Mouse (Mus musculus): ENCODE measurements at regions not wholly inside any gene's neighbourhood (a gene's known extent, or its start where the extent isn't known, plus 50 kb on each side); places are given as distances from the start of the nearest gene placed in this dataset.

DNA sequence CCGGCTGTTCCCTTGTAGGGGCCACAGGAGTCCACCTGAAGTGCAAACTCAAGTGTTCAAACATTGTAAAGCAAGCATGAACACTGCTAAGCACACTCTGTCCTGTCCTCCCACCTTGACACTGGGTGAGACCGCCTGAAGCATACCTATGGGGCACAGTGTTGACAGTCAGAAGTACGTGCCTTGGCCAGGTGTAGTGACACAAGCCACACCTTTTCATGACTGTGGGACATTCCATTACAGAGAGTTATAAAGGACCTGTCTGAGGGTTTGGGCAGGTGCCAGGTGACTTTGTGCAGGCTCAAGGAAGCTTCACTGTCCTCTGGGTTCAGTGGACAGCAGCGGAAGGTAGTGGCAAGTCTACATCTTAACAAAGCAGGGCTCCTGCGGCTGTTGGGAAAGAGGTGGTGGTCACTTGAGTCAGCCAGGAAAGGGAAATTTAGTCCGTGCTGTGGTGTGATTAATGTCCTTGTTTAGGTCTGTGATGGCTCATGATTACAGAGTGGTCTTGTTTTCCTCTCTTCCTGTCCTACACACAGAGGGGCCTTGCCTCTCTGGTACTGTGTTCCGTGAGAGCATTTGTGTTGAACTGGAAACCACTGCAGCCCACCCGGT lies 112.5 kb downstream of the Nufip1 start:
- H3K36me3 ChIP-seq (ENCODE audit: control insufficient read depth in 1 of 2, insufficient read depth in 2 of 2, low read length in 2 of 2) = no peaks in the 10 kb centered on the region
- no peak for DNase-seq (ENCODE audit: low read depth, low spot score)
- H3K27me3 ChIP-seq (ENCODE audit: control insufficient read depth in 1 of 2, insufficient read depth in 2 of 2, low read length in 2 of 2) = no peaks in the 10 kb centered on the region
- H3K4me1 ChIP-seq (ENCODE audit: control insufficient read depth in 1 of 2, insufficient read depth in 2 of 2, low read length in 2 of 2) = no peaks in the 10 kb centered on the region
- H3K79me2 ChIP-seq (ENCODE audit: control insufficient read depth, insufficient read depth, low read length, poor library complexity) = no peaks in the 10 kb centered on the region
- TF ChIP-seq SMC3 (IDR thresholded peaks at IDR 0.05; ENCODE audit: low read depth, low read length) = no peak
- no peak for TF ChIP-seq EP300 (IDR thresholded peaks at IDR 0.05; ENCODE audit: low read depth in 1 of 2, low read length in 2 of 2)
- TF ChIP-seq MAX (IDR thresholded peaks at IDR 0.05; ENCODE audit: low read length) = no peak
- TF ChIP-seq ELF1 (IDR thresholded peaks at IDR 0.05; ENCODE audit: low read depth, low read length) = no peak
- TF ChIP-seq KAT2A (conservative IDR thresholded peaks at IDR 0.05; ENCODE audit: low read depth, low read length) = no peak
- TF ChIP-seq ZKSCAN1 (IDR thresholded peaks at IDR 0.05; ENCODE audit: low read depth, low read length) = no peak
- no peak for TF ChIP-seq ZC3H11A (IDR thresholded peaks at IDR 0.05; ENCODE audit: low read depth, low read length)
- TF ChIP-seq GATA1 (IDR thresholded peaks at IDR 0.05; ENCODE audit: low read depth, low read length) = no peak
- TF ChIP-seq MXI1 (IDR thresholded peaks at IDR 0.05; ENCODE audit: low read depth, low read length) = no peak
- TF ChIP-seq NELFE (IDR thresholded peaks at IDR 0.05; ENCODE audit: low read depth, low read length) = no peak
- H3K9ac ChIP-seq (ENCODE audit: control insufficient read depth, low read depth, low read length, poor library complexity, severe bottlenecking) = no peak overlapping the region
- no peaks in the 10 kb centered on the region for H3K9me3 ChIP-seq (replicated peaks; ENCODE audit: insufficient read depth, low read length)
- no peak overlapping the region for H3K4me3 ChIP-seq (ENCODE audit: control insufficient read depth in 1 of 2, insufficient read depth in 1 of 2, low read depth in 2 of 2, low read length in 2 of 2)
- no peak overlapping the region for H3K27ac ChIP-seq (ENCODE audit: control insufficient read depth, low read depth, low read length)

DNA sequence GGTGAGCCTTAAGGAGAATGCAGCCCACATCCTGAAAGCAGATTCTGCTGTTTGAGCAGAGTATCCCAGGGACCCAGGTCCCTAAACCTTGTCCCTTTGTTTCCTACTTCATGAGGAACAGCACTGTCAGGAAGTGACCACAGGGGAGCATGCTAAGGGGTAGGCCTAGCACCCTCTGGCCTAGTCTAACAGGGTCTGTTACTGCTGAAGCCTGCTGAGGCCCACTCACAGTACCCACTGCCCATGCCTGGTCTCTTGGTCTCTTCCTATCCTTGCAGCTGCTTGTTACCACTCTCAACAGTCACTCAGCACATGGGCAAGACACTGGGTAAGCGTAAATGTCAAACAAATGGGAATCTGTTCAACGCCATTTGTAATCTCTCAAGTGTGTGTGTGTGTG lies 113.2 kb downstream of the Nufip1 start:
- H3K4me3 ChIP-seq (ENCODE audit: control insufficient read depth in 1 of 2, insufficient read depth in 1 of 2, low read depth in 2 of 2, low read length in 2 of 2) = no peak overlapping the region
- no peak overlapping the region for H3K9ac ChIP-seq (ENCODE audit: control insufficient read depth, low read depth, low read length, poor library complexity, severe bottlenecking)
- H3K36me3 ChIP-seq (ENCODE audit: control insufficient read depth in 1 of 2, insufficient read depth in 2 of 2, low read length in 2 of 2) = no peaks in the 10 kb centered on the region
- no peaks in the 10 kb centered on the region for H3K27me3 ChIP-seq (ENCODE audit: control insufficient read depth in 1 of 2, insufficient read depth in 2 of 2, low read length in 2 of 2)
- TF ChIP-seq MAZ (IDR thresholded peaks at IDR 0.05; ENCODE audit: low read depth, low read length) (no peak), SIN3A (IDR thresholded peaks at IDR 0.05; ENCODE audit: low read length) (no peak), TAL1 (IDR thresholded peaks at IDR 0.05; ENCODE audit: low read length) (no peak), MAX (IDR thresholded peaks at IDR 0.05; ENCODE audit: low read length) (no peak), UBTF (IDR thresholded peaks at IDR 0.05; ENCODE audit: borderline replicate concordance, insufficient read depth, low read depth, low read length) (no peak), MAFK (IDR thresholded peaks at IDR 0.05; ENCODE audit: borderline replicate concordance, low read depth, low read length) (no peak), ELF1 (IDR thresholded peaks at IDR 0.05; ENCODE audit: low read depth, low read length) (no peak), MEF2A (IDR thresholded peaks at IDR 0.05; ENCODE audit: extremely low read depth, insufficient replicate concordance, low read depth, low read length, poor library complexity, severe bottlenecking) (no peak), NELFE (IDR thresholded peaks at IDR 0.05; ENCODE audit: low read depth, low read length) (no peak), RAD21 (IDR thresholded peaks at IDR 0.05; ENCODE audit: low read depth, low read length) (no peak), GATA1 (IDR thresholded peaks at IDR 0.05; ENCODE audit: low read depth, low read length) (no peak), RCOR1 (IDR thresholded peaks at IDR 0.05; ENCODE audit: low read depth, low read length) (no peak)
- H3K9me3 ChIP-seq (replicated peaks; ENCODE audit: insufficient read depth, low read length) = no peaks in the 10 kb centered on the region
- no peaks in the 10 kb centered on the region for H3K79me2 ChIP-seq (ENCODE audit: control insufficient read depth, insufficient read depth, low read length, poor library complexity)
- no peaks in the 10 kb centered on the region for H3K4me1 ChIP-seq (ENCODE audit: control insufficient read depth in 1 of 2, insufficient read depth in 2 of 2, low read length in 2 of 2)
- no peak for DNase-seq (ENCODE audit: low read depth, low spot score)
- no peak overlapping the region for H3K27ac ChIP-seq (ENCODE audit: control insufficient read depth, low read depth, low read length)
